Mouse (Mus musculus): Measurements from ENCODE around the gene Eif4g3. TPM values are rescaled to one million over a fixed set of nuclear protein-coding genes. Genes with fewer than 3 reads are reported as not detected.
"Not testable (repeated sequence)": the region's sequence is repeated elsewhere in the genome, so short reads cannot be mapped to it uniquely, and the experiment has no call there.

Gene Eif4g3
- polyA plus RNA-seq, 1 experiment from 2014 or later, result 38.9 TPM

DNA sequence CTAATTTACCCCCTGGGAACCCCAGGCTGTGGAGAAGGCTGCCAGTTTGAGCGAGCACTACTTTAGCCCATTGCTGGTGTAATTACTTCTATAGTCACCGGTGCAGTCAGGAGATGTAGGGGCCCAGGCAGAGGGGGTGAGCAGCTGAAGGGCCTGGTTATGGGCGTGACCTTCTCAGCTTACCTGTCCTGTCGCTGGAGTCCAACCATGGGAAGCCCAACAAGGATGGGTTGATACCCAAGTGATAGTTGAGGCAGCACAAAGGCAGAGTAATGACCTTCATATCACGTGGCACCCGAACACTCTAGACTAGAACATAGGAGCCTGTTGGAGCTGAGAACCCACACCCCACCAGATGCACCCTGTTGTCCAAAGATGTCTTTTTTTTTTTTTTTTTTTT, 29.4 kb upstream of the Eif4g3 start:
- 84% methylated on average over 6 of the region's 6 CpGs for WGBS
- no peaks in the 10 kb centered on the region for H3K27me3 ChIP-seq
- H3K9me3 ChIP-seq, result peaks cover 9% of the 10 kb centered on the region
- H3K27ac ChIP-seq, result no peak overlapping the region
- H3K9ac ChIP-seq, result no peak overlapping the region
- H3K4me1 ChIP-seq, result no peaks in the 10 kb centered on the region
- no peak overlapping the region for H3K4me3 ChIP-seq
- H3K4me2 ChIP-seq, result no peak overlapping the region
- H3K36me3 ChIP-seq, result peaks cover 77% of the 10 kb centered on the region
- ATAC-seq (ENCODE audit: insufficient number of reproducible peaks, insufficient read depth, low FRiP score, low TSS enrichment, low read depth), result no peak

DNA sequence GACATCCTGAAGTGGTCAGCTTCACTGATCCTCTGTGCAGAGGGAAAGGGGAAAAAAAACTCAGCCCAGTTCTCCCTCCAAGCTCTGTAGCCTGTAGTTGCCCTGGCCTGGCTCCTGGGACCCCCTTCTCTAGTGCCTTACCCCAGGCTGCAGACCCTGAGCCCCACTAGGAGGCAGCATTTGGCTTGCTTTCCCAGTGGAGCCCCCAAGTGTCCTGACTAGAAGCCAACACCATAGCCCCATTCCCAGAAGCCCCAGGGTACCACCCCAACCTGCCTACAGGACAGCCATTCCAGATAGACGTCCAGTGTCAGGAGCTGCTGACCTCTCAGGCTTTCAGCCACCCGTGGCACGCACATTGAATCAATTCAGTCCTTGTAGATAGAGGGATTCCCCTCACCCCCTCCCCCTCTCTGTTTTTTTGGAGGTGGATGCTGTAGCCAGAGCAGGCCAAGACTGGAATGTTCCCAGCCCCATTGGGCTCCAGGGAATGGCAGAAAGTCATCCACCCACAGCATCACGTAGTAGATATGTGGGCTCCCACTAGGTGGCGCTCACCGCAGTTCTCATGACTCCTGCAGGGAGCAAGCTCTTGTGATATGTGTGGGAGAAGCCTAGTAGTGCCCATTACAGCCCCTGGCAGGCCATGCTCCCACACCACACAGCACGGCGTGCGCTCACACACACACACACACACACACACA, 28.8 kb upstream of the Eif4g3 start:
- H3K36me3 ChIP-seq, result peaks cover 71% of the 10 kb centered on the region
- peaks cover 7% of the 10 kb centered on the region for H3K9me3 ChIP-seq
- no peak overlapping the region for H3K4me3 ChIP-seq
- no peak overlapping the region; the same call in 1 of the 2 replicates for H3K9ac ChIP-seq
- H3K27ac ChIP-seq, result no peak overlapping the region
- no peaks in the 10 kb centered on the region for H3K4me1 ChIP-seq
- no peak overlapping the region for H3K4me2 ChIP-seq
- no peaks in the 10 kb centered on the region for H3K27me3 ChIP-seq
- WGBS, result 62% methylated on average over 9 of the region's 9 CpGs
- ATAC-seq (ENCODE audit: insufficient number of reproducible peaks, insufficient read depth, low FRiP score, low TSS enrichment, low read depth), result 0 out of 2 replicates have a peak, but pooled peaks have one; percentile 16

- Histone ChIP-seq H3K4me2 (no peak overlapping the region), H3K4me1 (no peaks in the 10 kb centered on the region), H3K36me3 (peaks cover 65% of the 10 kb centered on the region), H3K4me3 (no peak overlapping the region), H3K9me3 (peaks cover 2% of the 10 kb centered on the region), H3K27me3 (no peaks in the 10 kb centered on the region), H3K27ac (no peak overlapping the region), H3K9ac (no peak overlapping the region)
- WGBS, result 96% methylated on average over 11 of the region's 11 CpGs
- no peak for ATAC-seq (ENCODE audit: insufficient number of reproducible peaks, insufficient read depth, low FRiP score, low TSS enrichment, low read depth)
Observed at GRCm38 (mm10) chr4:137964585-137964930, 28.3 kb upstream of the Eif4g3 start.

GRCm38 (mm10) chr4:137968203-137968602, 24.6 kb upstream of the Eif4g3 start:
- no peaks in the 10 kb centered on the region for H3K27me3 ChIP-seq
- 9% methylated on average over 9 of the region's 9 CpGs for WGBS
- no peak overlapping the region for H3K4me3 ChIP-seq
- no peak; the same call in 1 of the 2 replicates for ATAC-seq (ENCODE audit: insufficient number of reproducible peaks, insufficient read depth, low FRiP score, low TSS enrichment, low read depth)
- H3K9ac ChIP-seq, result no peak overlapping the region
- no peak overlapping the region for H3K4me2 ChIP-seq
- no peaks in the 10 kb centered on the region for H3K4me1 ChIP-seq
- no peaks in the 10 kb centered on the region for H3K9me3 ChIP-seq
- no peak overlapping the region for H3K27ac ChIP-seq
- peaks cover 31% of the 10 kb centered on the region for H3K36me3 ChIP-seq

- H3K27ac ChIP-seq; H3K36me3 ChIP-seq; H3K9ac ChIP-seq; ATAC-seq (ENCODE audit: insufficient number of reproducible peaks, insufficient read depth, low FRiP score, low TSS enrichment, low read depth); H3K4me3 ChIP-seq; H3K4me1 ChIP-seq; H3K4me2 ChIP-seq; H3K27me3 ChIP-seq; H3K9me3 ChIP-seq: not testable (repeated sequence)
- no CpG with 5 or more reads among the region's 11 CpGs for WGBS
Observed at GRCm38 (mm10) chr4:137970623-137971199, 22.1 kb upstream of the Eif4g3 start.

DNA sequence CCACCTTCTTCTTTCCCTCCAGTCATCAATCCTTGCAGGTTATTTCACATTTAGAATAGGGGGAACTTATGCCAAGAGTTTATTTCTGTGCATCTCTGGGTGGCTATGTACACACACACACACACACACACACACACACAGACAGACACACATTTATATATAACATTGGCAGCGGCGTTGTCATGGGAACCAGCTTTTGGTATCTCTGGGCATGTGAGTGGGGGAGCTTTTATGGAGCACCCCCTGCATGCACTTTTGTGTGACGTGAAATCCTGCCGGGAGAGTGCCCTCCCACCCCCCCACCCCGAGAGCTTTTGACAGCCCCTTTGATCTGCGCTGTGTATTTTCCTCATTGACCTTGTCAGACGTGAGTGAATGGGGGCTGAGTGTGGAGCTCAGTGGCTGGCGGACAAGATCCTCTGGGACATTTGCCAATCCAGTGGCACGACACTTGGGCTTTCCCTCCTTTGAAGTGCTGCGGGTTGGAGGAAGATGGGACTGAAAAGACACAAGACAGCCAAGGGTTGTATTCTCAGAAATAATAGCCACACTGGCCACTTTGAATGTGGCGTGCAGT, 17.9 kb upstream of the Eif4g3 start:
- H3K27ac ChIP-seq; ATAC-seq (ENCODE audit: insufficient number of reproducible peaks, insufficient read depth, low FRiP score, low TSS enrichment, low read depth): not testable (repeated sequence)

GRCm38 (mm10) chr4:137979066-137979644, 13.7 kb upstream of the Eif4g3 start:
- H3K36me3 ChIP-seq; H3K9ac ChIP-seq; H3K9me3 ChIP-seq; H3K27me3 ChIP-seq; ATAC-seq (ENCODE audit: insufficient number of reproducible peaks, insufficient read depth, low FRiP score, low TSS enrichment, low read depth); H3K4me2 ChIP-seq; H3K4me3 ChIP-seq; H3K4me1 ChIP-seq; H3K27ac ChIP-seq: not testable (repeated sequence)
- no CpG with 5 or more reads among the region's 11 CpGs for WGBS

More for the DNA sequence above, 17.9 kb upstream of the Eif4g3 start:
- not testable (repeated sequence) for H3K9ac ChIP-seq, H3K4me2 ChIP-seq, H3K4me3 ChIP-seq, H3K27me3 ChIP-seq, H3K9me3 ChIP-seq, H3K4me1 ChIP-seq, H3K36me3 ChIP-seq
- no CpG with 5 or more reads among the region's 11 CpGs for WGBS

DNA sequence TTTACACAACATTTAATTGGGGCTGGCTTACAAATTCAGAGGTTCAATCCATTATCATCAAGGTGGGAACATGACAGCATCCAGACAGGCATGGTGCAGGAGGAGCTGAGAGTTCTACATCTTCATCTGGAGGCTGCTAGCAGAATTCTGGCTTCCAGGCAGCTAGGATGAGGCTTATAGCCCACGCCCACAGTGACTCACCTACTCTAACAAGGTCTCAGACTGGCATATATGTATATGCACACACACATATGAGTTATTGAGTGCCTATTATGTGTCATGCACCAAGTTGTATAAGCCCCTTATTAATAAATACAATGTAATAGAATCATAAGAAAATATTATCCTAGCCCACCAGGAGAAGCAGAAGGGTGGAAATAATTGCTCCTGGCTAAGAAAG, 10.0 kb upstream of the Eif4g3 start:
- Histone ChIP-seq H3K27me3 (no peaks in the 10 kb centered on the region), H3K27ac (no peak overlapping the region), H3K4me2 (no peak overlapping the region), H3K9me3 (no peaks in the 10 kb centered on the region), H3K36me3 (no peaks in the 10 kb centered on the region), H3K4me3 (no peak overlapping the region), H3K4me1 (peaks cover 4% of the 10 kb centered on the region; the same call in 1 of the 2 replicates), H3K9ac (no peak overlapping the region)
- ATAC-seq (ENCODE audit: insufficient number of reproducible peaks, insufficient read depth, low FRiP score, low TSS enrichment, low read depth), result no peak
- 75% methylated on average over 1 of the region's 1 CpGs for WGBS

- peaks cover 4% of the 10 kb centered on the region; the same call in 1 of the 2 replicates for H3K4me1 ChIP-seq
- H3K4me2 ChIP-seq, result no peak overlapping the region
- WGBS, result 35% methylated on average over 10 of the region's 10 CpGs
- no peaks in the 10 kb centered on the region for H3K9me3 ChIP-seq
- peaks cover 5% of the 10 kb centered on the region; the same call in 1 of the 2 replicates for H3K27me3 ChIP-seq
- no peaks in the 10 kb centered on the region for H3K36me3 ChIP-seq
- no peak for ATAC-seq (ENCODE audit: insufficient number of reproducible peaks, insufficient read depth, low FRiP score, low TSS enrichment, low read depth)
- H3K27ac ChIP-seq, result no peak overlapping the region
- no peak overlapping the region for H3K4me3 ChIP-seq
- no peak overlapping the region for H3K9ac ChIP-seq
Observed at GRCm38 (mm10) chr4:137984212-137984611, 8.6 kb upstream of the Eif4g3 start.

GRCm38 (mm10) chr4:137984746-137985145, 8.1 kb upstream of the Eif4g3 start:
- Histone ChIP-seq H3K4me1 (peaks cover 4% of the 10 kb centered on the region; the same call in 1 of the 2 replicates), H3K27me3 (peaks cover 5% of the 10 kb centered on the region; the same call in 1 of the 2 replicates), H3K27ac (no peak overlapping the region), H3K9ac (no peak overlapping the region), H3K9me3 (no peaks in the 10 kb centered on the region), H3K4me2 (no peak overlapping the region), H3K36me3 (no peaks in the 10 kb centered on the region), H3K4me3 (no peak overlapping the region)
- 82% methylated on average over 5 of the region's 5 CpGs for WGBS
- ATAC-seq (ENCODE audit: insufficient number of reproducible peaks, insufficient read depth, low FRiP score, low TSS enrichment, low read depth), result no peak

- Histone ChIP-seq H3K9me3 (no peaks in the 10 kb centered on the region), H3K36me3 (no peaks in the 10 kb centered on the region), H3K9ac (peak overlapping the region; percentile 51; the same call in 1 of the 2 replicates), H3K27ac (no peak overlapping the region), H3K4me1 (peaks cover 4% of the 10 kb centered on the region), H3K4me2 (no peak overlapping the region), H3K27me3 (peaks cover 27% of the 10 kb centered on the region), H3K4me3 (no peak overlapping the region)
- 54% methylated on average over 5 of the region's 5 CpGs for WGBS
- no peak for ATAC-seq (ENCODE audit: insufficient number of reproducible peaks, insufficient read depth, low FRiP score, low TSS enrichment, low read depth)
Observed at GRCm38 (mm10) chr4:137989426-137989825, 3.4 kb upstream of the Eif4g3 start.

DNA sequence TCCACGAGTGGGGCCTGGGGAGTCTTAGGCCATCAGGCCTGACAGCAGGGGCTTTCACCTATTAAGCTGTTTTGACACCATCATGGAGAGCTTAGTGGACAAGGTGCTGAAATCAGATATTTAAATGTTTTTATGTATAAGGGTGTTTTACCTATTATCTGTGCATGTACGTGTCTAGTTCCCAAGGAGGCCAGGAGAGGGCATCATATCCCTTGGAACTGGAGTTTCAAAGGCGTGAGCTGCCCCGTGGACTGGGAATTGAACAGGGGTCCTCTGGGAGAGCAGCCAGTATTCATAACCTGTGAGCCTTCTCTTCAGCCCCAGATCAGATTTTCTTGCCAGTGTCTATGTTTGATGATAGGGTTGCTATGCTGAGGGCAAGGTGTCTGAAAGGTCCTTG, 2.4 kb upstream of the Eif4g3 start:
- H3K4me3 ChIP-seq, result no peak overlapping the region
- H3K27me3 ChIP-seq, result peaks cover 27% of the 10 kb centered on the region
- H3K36me3 ChIP-seq, result no peaks in the 10 kb centered on the region
- H3K27ac ChIP-seq, result no peak overlapping the region
- ATAC-seq (ENCODE audit: insufficient number of reproducible peaks, insufficient read depth, low FRiP score, low TSS enrichment, low read depth), result no peak
- WGBS, result 75% methylated on average over 4 of the region's 4 CpGs
- H3K9ac ChIP-seq, result no peak overlapping the region
- no peaks in the 10 kb centered on the region for H3K9me3 ChIP-seq
- H3K4me2 ChIP-seq, result no peak overlapping the region
- H3K4me1 ChIP-seq, result peaks cover 13% of the 10 kb centered on the region
